Mouse (Mus musculus): ENCODE measurements around the gene Spag8.

The Spag8 gene

DNA sequence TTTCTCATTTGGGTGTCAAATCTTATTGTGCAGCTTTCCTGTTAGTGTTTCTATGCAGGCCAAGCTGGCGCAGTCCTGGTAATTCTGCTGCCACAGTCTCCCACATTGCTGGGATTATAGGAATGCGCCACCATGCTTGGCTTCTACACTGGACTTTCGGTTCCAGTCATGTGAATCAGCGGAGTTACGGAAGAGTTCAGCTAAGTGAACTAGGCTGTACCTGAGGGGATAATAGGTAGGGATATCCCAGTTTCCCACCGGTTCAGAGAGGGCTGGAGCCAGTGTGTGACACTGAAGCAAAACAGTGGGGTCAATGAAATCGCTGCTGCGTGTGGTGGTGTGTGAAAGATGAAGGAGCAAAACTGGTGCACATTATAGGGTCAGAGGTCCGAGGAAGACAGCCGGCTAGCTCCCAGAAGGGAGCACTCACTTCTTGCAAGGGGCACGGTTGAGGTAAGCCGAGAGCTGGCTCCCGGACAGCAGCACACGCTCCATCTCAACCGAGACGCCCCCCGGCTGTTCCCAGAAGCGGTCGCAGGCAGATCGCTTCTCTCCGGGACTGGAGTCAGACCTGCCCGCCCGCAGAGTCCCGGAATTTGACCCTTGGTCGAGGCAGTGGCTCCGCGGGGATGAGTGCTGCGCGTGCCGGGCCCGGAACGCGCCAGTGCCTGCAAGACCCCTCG, 2.4 kb upstream of the Spag8 start:
- in situ Hi-C loops (cut with MboI; ENCODE audit: unreplicated experiment in 2 of 2) = no loop called here

DNA sequence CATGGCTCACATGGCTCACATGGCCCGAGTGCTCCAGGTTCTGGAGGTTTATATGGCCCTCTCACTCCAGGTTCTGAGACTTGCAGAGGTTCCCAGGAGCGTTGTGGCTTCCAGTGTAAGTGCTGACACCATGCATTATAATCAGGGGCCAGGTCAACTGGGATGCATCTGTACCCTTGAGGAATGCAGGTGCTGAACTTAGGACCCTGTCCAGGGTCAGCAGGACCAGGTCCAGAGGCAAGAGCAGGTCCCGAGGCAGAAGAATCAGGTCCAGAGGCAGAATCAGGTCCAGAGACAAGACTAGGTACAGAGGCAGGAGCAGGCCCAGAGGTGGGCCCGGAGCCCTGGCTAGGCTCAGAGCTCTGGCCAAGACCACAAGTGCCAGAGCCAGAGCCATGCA, 668 bp downstream of the Spag8 start:
- in situ Hi-C loops (cut with MboI; ENCODE audit: unreplicated experiment in 2 of 2) = no loop called here

DNA sequence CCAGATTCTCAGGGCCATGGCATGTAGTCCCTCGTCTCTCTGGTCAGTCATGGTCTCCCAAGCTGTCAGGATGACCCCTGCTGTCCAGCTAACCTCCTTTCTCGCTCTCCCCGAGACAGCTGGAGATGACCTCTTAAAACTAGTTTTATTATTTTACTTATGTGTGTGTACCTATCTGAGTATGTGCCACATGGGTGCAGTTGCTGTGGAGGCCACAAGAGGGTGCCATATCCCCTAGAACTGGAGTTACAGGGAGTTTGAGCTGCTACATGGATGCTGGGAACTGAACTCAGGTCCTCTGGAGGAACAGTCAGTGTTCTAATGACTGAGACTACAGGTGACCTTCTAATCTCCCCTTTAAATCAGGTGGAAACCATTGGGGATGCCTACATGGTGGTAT, 3.6 kb downstream of the Spag8 start:
- in situ Hi-C loops (cut with MboI; ENCODE audit: unreplicated experiment in 2 of 2) = no loop called here

DNA sequence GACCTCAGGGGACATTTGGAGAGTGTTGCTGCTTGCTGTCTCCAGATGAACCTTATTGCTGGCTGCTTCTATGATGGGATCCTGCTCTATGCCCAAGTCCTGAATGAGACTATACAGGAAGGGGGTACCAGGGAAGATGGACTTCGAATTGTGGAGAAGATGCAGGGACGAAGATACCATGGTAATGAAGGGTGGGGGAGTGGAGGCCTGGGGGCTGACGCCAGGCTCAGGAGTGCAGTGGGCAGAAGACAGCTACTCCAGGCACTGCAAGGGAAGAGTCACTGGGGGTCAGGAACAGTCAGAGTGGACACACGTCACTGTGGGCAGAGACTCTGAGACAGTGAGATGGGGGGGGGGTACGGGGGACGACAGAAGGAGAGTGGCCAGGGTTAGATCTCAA, 12.9 kb downstream of the Spag8 start:
- in situ Hi-C loops (cut with MboI; ENCODE audit: unreplicated experiment in 2 of 2) = no loop called here

DNA sequence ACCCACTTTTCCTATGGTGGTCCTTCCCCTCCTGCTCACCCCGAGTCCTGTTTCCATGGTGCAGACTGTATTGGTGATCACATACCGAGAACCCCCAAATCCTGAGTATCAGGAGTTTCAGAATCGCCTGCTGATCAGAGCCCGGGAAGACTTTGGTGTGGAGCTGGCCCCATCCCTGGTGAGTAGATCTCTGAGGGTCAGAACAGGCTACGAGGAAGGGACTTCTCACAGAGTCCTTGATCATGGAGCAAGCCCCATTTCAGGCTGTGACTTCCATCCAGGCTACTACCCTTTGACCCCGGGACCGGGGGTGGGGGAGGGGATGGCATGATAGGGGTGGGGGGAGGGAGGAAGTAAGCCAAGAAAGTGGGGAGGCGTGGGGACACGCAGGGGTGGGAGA, 13.3 kb downstream of the Spag8 start:
- in situ Hi-C loops (cut with MboI; ENCODE audit: unreplicated experiment in 2 of 2) = no loop called here

DNA sequence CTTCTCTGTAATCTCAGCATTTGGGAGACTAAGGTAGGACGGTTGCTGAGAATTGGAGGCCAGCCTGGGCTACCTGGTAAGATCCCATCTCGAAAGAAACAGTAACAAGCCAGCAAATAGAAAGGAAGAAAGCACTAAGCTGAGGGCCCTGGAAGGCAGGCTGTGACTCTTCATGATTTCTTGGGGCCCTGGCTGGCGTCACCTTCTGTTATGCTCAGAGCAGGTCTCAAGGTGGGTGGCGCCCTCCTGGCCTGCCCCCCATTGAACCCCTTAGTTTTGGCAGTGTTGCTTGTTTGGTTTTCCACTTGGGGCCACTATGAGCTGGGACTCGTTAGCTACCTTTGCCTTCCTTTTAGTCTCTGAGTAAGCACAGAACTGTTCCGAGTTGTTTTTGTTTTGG, 16.6 kb downstream of the Spag8 start:
- in situ Hi-C loops (cut with MboI; ENCODE audit: unreplicated experiment in 2 of 2) = no loop called here

DNA sequence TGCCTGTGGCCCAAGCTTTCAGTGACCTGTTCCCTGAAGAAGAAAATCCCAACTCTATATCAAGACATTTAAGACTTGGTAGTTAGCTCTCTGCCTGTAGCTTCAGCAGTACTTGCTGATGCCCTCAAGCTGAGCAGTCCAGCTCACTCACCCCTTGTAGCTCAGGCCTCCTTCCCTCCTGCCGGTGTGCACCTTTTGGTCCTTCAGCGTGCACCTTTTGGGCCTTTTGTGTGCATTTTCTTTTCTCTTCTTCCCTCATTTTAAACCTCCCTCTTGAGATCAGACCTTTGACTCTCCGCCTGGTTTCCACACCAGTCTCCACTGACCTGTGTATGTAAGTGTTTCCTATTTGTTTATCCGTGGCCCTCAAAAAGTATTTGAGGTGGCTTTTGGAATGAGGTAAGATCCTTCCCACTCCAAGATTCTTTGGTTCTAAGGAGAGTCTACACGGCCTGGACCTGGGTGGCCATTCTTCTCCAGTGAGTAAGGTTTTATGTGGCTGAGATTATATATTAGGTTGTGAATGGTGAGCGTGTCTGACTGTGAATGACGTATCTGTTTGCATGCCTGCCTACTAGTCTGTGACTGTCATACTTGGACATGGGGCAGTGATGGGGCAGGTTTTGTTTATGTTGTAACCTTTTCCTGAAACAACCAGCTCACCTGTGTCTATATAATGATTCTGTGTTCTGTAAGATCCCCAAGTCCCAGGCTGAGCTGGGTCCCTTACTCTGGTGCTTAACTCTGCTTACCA, 18.6 kb downstream of the Spag8 start:
- in situ Hi-C loops (cut with MboI; ENCODE audit: unreplicated experiment in 2 of 2) = no loop called here

DNA sequence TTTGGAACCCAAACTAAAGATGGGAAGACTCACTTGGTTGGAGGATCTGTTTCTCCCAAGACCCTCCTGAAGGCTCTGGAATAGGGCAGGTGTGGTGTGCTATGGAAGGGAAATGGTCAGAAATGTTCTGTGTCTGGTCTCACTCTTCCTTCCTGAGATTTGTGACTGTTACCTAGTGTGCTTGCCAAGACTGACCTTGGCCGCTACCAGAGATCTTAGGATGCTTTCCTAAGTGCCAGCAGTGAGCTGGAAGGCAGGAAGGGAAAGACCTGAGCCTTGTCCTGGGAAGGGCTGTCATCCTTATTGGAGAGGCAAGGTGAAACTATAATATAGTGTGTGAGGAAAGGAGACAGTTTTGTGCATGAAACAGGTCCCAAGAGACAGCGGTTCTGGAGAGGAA, 19.7 kb downstream of the Spag8 start:
- in situ Hi-C loops (cut with MboI; ENCODE audit: unreplicated experiment in 2 of 2) = no loop called here

DNA sequence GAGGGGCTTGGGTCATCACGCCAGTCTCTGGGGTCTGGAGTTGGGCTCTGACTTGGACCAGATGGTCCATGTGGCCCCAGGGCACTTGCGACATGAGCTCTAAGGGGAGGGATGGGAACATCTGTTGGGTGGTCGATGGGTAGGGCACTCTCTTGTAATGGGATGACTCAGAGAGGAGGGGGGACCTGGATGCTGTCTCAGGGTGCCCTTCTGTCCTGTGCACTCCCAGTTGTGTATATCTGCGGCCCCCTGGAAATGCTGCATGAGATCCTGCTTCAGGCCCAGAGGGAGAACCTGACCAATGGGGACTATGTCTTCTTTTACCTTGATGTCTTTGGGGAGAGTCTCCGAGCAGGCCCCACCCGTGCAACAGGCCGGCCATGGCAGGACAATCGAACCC, 20.1 kb downstream of the Spag8 start:
- in situ Hi-C loops (cut with MboI; ENCODE audit: unreplicated experiment in 2 of 2) = no loop called here

DNA sequence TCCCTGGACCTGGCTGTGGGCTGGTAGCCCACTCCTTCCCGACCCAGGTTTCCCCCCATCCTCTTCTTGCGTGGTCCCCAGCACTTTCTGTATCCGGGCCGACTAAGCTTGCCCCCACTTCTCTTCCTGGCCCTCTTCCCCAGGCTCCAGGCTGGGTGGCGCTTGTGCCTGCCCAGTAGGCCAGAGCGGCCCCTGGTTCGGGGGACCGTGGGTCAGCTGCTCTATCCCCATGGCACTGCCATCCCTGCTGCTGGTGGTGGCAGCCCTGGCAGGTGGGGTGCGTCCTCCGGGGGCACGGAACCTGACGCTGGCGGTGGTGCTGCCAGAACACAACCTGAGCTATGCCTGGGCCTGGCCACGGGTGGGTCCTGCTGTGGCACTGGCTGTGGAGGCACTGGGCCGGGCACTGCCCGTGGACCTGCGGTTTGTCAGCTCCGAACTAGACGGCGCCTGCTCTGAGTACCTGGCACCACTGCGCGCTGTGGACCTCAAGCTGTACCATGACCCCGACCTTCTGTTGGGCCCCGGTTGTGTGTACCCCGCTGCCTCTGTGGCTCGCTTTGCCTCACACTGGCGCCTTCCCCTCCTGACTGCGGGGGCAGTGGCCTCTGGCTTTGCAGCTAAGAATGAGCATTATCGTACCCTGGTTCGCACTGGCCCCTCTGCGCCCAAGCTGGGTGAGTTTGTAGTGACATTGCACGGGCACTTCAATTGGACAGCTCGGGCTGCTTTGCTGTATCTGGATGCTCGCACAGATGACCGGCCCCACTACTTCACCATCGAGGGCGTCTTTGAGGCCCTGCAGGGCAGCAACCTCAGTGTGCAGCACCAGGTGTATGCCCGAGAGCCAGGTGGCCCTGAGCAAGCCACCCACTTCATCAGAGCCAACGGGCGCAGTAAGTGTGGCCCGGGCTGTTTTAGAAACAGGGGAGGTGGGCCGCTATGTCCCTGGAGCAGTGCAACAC, 21.2 kb downstream of the Spag8 start:
- in situ Hi-C loops (cut with MboI; ENCODE audit: unreplicated experiment in 2 of 2) = no loop called here

DNA sequence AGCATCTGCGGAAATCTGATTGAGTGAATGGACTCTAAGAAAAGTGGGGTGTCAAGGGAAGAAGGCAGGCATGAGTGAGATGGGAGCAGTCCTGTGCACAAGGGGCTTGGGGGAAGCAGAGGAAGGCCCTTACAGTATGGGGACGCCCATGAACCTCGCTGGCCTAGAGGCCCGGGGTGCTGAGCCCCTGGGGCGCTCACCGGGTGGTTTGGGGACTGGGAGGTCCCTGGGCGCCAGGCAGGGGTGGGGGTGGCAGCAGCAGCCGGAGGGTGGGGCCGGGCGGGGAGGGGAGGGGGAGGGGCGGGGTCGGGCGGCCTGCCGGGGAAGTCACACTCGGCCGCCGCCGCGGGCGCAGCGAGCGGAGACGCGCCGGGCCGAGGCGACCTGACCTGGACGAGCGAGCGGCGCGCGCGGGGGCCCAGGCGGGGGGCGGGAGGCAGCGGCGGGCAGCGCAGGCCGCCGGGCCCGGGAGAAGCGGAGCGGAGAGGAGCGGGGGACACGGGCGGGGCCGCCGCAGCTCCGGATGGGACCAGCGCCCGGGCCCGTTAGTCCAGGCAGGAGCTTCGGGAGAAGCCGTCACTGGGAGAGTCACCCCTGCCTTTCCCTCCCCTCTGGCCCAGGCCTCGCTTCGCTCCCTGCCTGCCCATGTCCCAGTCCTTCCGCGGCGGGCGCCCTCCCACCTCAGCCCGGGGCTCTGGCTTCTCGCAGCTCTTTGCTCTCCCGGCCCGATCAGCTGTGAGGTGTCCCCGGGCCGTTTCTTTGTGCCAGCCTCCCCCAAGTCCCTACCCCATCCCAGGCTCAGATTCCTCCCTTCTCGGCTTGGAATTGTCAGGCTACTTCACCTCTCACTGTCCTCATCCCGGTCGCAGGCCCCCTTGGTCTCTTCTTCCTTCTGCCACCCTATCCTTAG, 22.1 kb downstream of the Spag8 start, which contains the start of gene Npr2:
Npr2 (plus strand) TSS at position 890 of the 910 bp plus-strand sequence.
- in situ Hi-C loops (cut with MboI; ENCODE audit: unreplicated experiment in 2 of 2) = no loop called here

DNA sequence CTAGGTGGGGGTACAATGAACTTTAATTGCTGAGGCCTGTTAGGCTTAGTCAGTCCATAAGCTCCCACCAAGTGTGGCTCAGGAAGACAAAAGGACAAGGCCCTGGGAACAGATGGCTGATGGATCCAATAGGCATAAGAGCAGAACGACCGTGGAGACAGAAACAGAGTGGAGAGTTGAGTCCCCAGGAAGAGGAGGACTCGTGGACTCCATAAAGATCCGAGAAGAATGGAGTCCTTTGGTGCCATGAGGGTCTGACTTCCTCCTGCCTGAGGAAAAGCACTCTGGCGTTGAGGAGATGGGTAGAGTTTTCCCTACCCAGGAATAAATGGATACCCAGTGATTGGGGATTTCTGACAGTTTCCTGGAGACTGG, 22.7 kb downstream of the Spag8 start:
- in situ Hi-C loops (cut with MboI; ENCODE audit: unreplicated experiment in 2 of 2) = no loop called here

DNA sequence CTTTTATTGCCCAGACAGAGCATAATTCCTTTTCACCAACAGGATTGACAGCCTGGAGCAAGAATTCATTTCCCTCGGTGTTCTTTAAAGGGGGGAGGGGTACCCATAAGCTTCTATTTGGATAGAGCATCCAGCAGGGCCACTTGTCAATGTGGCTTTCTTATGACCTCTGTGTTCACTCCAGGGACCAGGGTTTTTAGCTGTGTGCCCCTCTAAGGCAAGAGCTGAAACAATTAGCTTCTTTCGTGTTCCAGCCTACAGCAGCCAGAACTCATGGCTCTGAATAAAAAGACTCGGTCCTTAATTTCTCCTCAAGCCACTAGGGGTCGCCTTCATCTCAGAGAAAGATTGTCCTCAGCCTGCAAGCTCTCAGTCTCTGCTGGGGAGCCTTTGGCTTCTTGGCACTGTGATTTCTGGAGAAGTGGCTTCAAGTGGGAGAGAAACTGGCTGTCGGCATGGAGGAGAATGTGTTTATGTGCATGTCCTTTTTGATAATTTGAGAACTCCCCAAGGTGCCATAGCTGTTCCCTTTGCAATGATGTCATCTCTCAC, 23.3 kb downstream of the Spag8 start:
- in situ Hi-C loops (cut with MboI; ENCODE audit: unreplicated experiment in 2 of 2) = no loop called here

DNA sequence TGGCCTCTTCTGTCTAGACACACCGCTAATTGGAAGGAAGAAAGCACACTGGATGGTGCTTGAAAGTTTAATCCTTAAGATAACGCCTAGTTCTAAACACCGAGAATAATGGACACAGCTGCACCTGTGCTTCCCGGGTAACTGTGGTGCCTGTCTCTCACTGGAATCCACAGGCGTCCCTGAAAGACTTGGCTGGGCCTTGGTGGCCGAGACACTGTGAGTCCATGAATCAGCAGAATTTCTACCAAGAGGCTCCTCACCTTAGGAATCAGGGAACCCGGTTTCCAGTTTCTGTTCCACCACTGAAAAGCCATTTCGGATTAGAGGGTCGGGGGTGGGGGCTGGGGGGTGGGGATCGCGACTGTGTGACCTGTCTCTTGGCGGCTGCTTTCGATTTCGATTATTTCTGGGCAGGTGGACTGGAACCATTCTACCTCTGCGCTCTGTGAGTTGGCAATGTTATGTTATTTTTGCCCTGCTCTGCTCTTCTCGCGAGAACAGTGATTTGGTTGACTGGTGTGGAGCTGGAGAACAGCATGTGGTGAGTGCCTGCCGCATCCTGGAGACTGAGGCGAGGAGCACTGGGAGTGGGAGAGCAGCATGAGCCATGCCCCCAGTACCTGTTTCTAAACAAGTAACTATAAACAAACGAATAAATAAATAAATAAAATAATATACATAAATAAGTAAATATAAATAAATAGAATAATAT, 24.1 kb downstream of the Spag8 start:
- in situ Hi-C loops (cut with MboI; ENCODE audit: unreplicated experiment in 2 of 2) = no loop called here

DNA sequence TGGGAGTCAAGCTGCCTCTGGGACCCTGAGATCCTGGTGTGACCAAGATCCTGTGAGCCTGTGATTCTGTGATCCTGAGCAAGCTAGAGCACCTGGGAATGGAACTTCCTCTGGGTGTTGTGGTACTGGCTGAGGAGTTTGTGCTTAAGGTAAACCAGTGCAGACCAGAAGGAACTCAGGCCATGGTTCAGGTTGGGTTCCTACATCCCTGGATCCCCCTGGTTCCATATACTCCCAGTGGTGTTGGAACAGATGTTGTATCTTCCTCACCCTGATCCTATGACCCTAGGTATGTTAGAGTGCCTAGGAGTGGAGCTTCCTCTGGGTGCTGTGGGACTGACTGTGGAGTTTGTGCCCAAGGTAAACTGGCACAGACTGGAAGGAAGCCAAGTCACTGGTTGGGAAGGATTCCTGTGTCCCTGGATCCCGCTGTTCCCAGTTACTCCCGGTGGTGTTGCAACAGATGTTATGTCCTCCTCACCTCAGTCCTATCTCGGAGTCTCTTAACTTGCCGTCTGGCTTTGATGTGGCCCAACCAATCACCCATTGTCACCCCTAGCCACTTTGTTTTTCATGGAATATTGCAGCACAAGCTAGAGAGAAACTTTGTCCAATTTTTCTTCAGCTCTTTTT, 33.1 kb downstream of the Spag8 start:
- in situ Hi-C loops (cut with MboI; ENCODE audit: unreplicated experiment in 2 of 2) = loop anchor here in 1 of 2 experiments (25.0 kb wide), 1 partner anchor 242 kb away; the partner anchor contains the start of gene Olfr155

DNA sequence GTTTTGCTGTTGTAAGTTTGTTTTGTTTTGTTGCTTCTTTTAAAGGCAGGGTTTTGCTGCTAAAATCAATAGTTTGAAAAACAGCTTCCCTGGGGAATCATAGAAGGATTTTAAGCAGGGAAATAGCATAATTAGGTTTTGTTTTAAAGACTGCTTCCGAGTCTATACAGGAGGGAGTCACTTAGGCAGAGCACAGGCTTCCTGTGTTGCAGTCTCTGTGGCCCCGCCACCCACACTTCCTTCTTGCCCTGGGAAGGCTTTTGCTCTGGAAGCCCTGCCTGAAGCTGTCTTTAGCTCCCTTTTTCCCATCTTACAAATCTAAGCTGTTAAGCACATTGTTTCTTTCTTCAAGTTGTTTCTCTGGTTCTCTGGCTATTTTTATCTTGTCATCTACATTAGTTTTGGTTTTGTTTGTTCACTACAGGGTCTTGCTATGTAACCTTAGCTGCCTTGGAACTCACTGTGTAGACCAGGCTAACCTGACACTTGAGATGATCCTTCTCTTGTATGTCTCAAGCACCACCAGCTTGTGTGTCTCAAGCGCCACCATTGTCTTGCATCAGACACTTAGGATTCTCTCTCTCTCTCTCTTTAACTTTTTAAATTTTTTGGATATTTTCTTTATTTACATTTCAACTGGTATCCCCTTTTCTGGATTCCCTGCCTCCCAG, 40.2 kb downstream of the Spag8 start:
- in situ Hi-C loops (cut with MboI; ENCODE audit: unreplicated experiment in 2 of 2) = loop anchor here in 1 of 2 experiments (25.0 kb wide), 1 partner anchor 249 kb away; the partner anchor contains the start of gene Olfr155

DNA sequence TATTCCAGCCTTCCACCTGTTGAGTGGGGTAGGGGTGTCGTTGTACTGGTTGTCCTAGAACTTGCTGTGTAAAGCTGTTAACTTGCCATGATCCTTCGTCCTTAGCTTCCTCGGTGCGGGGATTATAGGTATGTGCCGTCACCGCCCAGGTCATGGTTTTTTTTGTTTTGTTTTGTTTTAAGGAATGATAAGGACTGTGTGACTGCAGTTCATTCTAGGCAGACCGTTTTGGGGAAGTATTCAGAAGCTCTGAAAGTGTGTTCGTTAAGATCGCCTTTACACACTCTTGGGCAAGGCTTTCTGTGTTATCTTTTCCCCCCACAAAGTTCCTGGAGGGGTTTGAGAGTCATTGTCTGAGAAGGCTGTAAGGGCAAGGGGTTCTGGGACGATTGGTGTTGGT, 40.9 kb downstream of the Spag8 start:
- in situ Hi-C loops (cut with MboI; ENCODE audit: unreplicated experiment in 2 of 2) = loop anchor here in 1 of 2 experiments (25.0 kb wide), 1 partner anchor 250 kb away; the partner anchor contains the start of gene Olfr155
